Mouse (Mus musculus) ovary, postnatal 10 days (tissue): ENCODE results near the gene Ccdc157.
A peak's percentile ranks its signal among the peaks of the same experiment; 100 is the strongest.

ENCODE experiments used
- DNase-seq: peaks from one replicate; pipeline ENCODE4 v3.0.0; 2022; ENCODE audit warnings: low spot score

Ccdc157 gene

DNA sequence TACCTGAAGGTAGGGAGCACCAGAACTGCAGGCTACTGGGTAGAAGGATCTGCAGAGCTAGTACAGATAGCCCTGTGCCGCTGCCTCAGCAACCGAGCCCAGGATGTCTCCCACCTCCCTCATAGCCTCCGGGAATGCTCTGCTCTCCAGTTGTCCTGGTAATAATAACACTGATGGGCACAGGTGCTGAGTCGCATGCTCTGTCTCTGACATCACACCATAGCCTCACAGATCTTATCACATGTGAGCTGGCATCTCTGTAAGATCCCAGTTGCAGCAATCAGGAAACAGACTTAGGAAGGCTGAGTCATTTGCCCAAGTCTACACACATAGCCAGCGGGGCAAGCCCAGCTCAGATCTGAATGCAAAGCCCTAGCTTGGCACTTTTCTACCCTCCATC is 58.2 kb downstream of the Ccdc157 start:
- DNase-seq, result no peak

DNA sequence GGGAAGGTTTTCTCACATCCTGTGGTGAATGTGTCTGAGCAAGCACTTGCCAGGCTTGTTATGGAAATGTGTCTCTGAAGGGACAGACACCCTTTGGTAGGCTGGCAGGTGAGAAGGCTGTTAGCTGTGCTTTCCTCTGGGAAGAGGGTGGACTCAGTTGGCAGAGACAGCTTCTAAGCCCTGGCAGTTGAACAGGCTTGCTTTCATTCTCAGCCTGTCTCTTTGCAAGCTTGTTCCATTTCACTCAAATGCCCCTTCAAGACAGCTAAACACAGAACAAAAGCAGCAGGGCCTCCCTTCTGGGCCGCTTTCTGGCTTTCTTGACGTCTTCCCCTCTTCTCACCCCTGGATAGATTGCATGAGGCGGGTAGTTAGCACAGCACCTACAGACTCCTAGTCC is 60.6 kb downstream of the Ccdc157 start:
- no peak for DNase-seq

DNA sequence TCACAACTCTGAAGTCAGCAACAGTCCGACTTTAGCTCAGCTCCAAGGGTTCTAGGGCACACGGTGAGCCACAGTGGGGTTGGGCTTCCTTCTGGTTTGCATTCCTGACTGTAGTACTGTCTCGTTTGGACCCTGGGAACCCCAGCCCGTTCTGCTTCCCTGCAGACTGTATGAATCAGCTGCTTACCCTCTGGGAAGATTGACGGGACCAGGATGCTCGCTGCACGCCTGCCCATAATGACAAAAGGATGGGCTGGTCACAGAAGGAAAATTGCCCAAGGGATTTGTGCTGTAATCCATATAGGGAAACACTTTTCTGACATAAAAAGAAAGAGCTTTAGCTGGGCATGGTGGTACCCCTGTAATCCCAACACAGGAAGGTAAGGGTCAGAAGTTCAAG is 61.3 kb downstream of the Ccdc157 start:
- no peak for DNase-seq

DNA sequence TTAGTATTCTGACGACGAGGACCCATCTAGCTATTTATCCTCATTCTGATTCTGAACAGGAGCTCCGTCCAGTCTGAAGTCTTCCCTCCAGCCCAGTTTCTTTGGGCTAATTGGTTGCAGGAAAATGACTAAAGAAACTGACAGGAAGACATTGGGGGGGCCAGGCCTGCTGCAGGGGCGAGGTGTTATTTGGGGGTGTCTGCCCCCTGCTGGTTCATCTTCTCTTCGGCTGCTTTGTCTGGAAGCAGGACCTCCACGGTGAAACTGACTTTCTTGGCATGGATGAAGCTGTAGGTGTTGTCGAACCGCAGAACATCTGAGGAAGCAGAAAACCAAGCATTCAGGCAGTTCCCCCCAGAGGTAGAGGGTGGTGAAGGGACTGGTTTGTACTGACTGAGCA is 62.0 kb downstream of the Ccdc157 start:
- DNase-seq, result no peak

DNA sequence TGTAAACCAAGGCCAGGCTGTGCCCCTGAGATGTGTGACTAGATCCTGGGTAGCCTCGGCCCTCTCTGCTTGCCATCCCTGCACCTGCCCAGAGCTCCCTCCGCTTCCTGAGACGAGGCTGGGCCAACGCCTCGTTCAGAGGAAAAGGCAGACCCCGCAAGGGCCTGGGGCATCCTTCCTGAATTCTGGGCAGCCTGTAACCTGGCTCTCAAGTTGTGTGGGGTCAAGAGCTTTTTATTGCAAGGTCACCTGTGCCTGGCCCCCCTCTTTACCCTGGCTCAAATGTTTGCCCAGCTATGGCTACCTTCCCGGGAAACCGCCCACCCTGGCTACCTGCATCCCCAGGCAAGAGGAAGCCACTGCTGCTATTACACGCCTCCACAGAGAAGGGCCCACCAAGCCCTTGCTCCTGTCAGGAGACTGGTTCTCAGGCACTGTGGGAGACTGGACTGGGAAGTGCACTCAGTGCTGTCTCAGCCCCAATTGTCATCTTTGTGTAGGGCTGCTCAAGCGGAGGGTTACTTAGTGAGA is 62.9 kb downstream of the Ccdc157 start:
- no peak for DNase-seq

DNA sequence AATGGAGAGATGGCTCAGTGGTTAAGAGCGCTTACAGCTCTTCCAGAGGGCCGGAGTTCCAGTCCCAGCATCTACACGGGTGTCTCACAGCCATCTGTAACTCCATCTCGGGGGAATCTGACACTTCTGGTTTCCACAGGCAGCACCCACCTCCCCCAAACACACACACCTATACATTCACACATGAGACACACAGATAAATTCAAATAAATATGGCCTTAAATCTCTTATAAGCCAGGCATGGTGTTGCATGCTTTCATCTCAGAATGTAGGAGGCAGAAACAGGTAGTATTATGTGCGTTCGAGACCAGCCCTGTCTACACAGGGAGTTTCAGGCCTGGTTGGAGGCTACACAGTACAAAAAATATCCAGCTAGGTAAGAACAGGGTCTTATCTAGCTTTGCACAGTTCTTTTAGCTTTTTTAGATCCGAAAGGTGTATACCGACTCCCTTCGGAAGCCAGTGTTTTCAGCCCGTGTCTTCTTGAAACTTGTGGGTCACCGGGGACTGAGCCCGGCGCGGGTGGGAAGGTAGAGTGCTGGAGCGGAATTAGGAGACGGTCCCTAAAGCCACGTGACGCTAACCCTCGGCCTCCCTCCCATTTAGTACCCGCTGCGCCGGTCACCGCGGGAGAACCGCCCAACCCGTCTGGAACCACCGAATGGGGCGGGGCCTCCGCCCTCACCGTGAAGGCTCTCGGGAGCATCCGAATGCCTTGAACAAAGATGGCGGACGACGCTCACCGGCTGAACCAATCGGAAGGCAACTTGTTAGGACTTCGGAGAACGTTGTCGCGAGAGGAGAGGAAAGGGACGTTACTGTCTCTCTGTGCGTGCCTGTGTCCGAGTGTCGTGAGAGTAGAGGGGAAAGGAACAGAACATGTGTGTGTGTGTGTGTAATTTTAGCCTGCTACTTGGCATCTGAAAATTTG is 63.8 kb downstream of the Ccdc157 start:
- peak; percentile 81 for DNase-seq

DNA sequence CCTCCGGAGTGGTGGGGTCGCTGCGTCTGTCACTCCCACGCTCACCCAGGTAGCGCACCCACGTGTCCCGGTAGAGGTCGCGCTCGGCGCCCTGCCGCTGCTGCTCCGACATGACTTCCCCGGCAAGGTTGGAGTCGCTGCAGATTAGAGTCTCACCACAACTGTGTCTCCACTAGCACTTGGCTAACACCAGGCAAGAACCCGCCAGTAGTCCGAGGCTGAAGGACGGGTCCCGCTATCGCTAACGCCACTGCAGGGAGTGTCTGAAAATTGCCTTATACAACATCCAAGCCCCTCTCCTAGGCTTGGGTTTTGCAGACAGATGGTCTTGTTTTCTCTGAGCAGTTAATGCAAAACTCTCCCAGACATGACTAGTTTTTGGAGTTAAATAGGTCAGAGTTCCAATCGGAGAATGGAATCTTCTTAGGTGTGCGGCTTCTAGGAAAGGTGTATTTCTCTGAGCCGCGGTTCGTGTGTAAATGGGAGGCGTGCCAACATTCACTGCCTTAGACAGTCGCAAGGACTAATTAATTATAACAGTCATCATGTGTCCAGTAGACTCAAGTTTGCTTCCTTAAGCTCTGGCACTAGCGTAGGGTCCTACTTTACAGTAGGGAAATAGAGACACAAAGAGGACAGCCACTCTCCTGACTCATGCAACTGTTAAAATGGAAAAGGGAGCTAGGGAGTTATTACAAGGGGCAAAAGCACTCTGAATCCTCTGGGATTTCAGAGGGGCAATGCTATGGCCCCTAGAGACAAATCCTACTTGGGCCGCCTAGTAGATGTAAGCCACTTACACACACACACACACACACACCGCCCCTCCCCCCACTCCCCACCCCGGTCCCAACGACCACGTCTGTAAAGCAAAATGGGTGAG is 64.7 kb downstream of the Ccdc157 start, which contains the start of gene Mtfp1:
Gene Mtfp1 (minus strand): TSS at position 275 of the 883 bp plus-strand sequence.
- no peak for DNase-seq

DNA sequence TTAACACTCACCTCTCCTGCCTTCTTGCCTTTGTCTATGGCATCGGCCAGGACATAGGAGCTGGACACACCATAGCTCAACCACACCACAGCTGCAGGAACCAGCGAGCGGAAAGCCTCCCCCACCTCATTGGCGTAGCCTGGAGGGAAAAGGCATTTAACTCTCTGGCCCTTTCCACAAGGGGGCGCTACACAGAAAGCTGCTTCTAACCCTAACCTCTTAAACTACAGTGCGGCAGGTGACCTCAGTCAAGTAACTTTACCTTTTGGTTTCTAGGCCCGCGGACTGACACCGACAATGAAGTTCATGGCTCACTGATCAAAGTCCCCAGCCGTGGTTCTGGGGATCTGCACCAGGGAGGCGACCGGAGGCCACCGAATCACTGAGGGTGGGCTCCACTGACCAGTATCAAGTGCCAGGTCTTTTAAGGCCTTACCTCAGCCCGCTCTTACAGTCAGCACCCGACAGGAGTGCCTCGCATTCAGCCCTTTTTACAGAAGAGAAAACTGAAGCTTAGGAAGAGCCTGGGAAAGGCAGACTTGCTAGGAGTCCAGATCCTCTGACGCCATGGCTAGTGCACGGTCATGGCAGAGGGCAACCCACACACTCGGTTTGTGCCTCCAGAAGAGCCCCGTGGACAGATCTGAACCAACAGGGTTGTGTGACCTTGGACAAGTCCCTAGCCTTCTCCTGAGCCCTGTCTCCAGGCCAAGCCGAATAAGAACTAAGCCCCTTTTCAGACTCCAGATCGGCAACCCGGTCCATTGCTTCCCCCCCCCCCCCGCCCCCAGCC is 65.5 kb downstream of the Ccdc157 start:
- DNase-seq, result no peak

DNA sequence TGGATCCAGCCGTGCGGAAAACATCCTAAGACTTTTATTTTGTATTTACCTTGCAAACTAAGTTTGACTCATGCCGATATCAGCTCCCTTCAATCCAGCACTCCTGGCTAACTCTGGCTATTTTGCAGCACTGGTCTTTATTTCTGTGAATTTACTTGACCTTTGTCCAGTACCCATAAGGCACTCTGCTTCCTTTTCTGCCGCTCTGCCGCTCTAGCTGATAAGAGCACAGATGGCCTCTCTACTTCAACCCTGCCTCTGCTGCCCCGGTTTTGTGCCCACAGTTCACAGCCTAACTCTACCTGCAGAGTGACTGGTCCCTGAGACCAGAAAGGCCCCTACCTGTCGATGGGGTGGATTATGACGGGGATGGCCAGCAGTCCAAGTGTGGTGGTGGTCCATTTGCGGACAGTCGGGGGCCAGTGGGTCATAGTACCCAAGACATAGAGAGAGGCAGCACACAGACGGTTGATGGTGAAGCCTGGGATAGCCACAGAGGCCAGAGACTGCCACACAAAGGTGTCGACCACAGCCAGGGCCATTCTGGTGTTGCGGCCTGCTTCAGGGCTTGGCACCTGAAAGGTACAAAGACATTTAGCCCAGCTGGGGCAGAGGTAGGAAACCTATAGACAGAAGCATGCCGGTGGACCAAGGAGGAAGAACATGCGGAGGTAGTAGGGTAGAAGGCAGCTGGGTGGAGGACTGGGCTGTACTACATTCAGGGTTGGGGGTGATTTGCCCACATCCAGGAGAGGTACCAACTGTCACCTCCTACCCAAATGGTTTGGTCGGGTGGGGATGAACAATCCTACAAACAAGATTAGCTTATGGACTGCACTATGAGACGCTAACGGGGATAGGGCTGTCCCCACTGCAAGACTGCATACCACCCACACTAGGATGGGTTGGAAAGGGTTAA is 66.4 kb downstream of the Ccdc157 start:
- no peak for DNase-seq
